Mouse (Mus musculus): ENCODE data around the gene Foxn3. TPM values are rescaled to one million over a fixed set of nuclear protein-coding genes. Genes with fewer than 3 reads are reported as not detected.
A peak's percentile ranks its signal among the peaks of the same experiment; 100 is the strongest.

The Foxn3 gene
- polyA plus RNA-seq, 1 experiment from 2014 or later, result 94.3 TPM

DNA sequence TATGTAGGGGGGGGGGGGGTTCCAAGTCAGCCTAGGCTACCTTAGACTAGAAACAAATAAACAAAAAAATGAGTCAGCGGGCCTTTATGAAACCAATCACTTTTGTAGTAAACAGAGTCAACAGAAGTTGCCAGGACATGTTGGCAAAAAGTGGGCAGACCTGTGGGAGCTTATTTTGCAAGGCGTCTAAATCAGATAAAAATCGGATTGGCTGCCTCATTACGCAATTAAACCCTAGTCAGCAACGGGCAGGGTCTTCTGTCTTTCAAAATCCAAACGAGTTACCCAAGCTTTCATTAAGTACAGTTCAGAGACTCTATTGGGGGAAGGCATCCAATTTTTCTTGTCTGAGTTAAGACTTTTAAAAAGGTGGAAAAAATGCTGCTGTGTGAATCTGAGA, 329.0 kb downstream of the Foxn3 start:
- no peak overlapping the region for H3K4me2 ChIP-seq (replicated peaks; ENCODE audit: low read depth, low read length)
- 28% methylated on average over 6 of the region's 6 CpGs for WGBS
- TF ChIP-seq CTCF (IDR thresholded peaks at IDR 0.05) (no peak), EP300 (IDR thresholded peaks at IDR 0.05) (no peak)
- no peak overlapping the region for H3K9ac ChIP-seq (replicated peaks; ENCODE audit: low read depth)
- no peak overlapping the region for H3K4me3 ChIP-seq (ENCODE audit: low read depth, low read length)
- ATAC-seq (peak; percentile 38; the same call in 1 of the 2 replicates), DNase-seq (ENCODE audit: low spot score) (peak; percentile 38)
- no peaks in the 10 kb centered on the region; the same call in 1 of the 2 replicates for H3K4me1 ChIP-seq (ENCODE audit: insufficient read depth, low read depth, low read length)
- no peak overlapping the region for H3K27ac ChIP-seq (ENCODE audit: low read length)
- H3K27me3 ChIP-seq (replicated peaks; ENCODE audit: insufficient read depth, low read length), result no peaks in the 10 kb centered on the region
- H3K9me3 ChIP-seq (ENCODE audit: low read length), result no peaks in the 10 kb centered on the region
- no peaks in the 10 kb centered on the region for H3K36me3 ChIP-seq (ENCODE audit: insufficient read depth, low read length)

GRCm38 (mm10) chr12:99233386-99233785, 330.0 kb downstream of the Foxn3 start:
- DNase-seq (ENCODE audit: low spot score) (no peak), ATAC-seq (no peak)
- Histone ChIP-seq H3K4me3 (ENCODE audit: low read depth, low read length) (no peak overlapping the region), H3K4me1 (ENCODE audit: insufficient read depth, low read depth, low read length) (no peaks in the 10 kb centered on the region; the same call in 1 of the 2 replicates), H3K27ac (ENCODE audit: low read length) (no peak overlapping the region), H3K36me3 (ENCODE audit: insufficient read depth, low read length) (no peaks in the 10 kb centered on the region), H3K9ac (replicated peaks; ENCODE audit: low read depth) (no peak overlapping the region), H3K4me2 (replicated peaks; ENCODE audit: low read depth, low read length) (no peak overlapping the region), H3K9me3 (ENCODE audit: low read length) (no peaks in the 10 kb centered on the region), H3K27me3 (replicated peaks; ENCODE audit: insufficient read depth, low read length) (no peaks in the 10 kb centered on the region)
- no peak for TF ChIP-seq CTCF (IDR thresholded peaks at IDR 0.05)
- TF ChIP-seq EP300 (IDR thresholded peaks at IDR 0.05), result no peak
- WGBS, result 58% methylated on average over 2 of the region's 2 CpGs

- no peak overlapping the region for H3K4me2 ChIP-seq (replicated peaks; ENCODE audit: low read depth, low read length)
- no peaks in the 10 kb centered on the region for H3K36me3 ChIP-seq (ENCODE audit: insufficient read depth, low read length)
- no peak for DNase-seq (ENCODE audit: low spot score)
- 79% methylated on average over 9 of the region's 9 CpGs for WGBS
- H3K4me3 ChIP-seq (ENCODE audit: low read depth, low read length), result no peak overlapping the region
- no peaks in the 10 kb centered on the region; the same call in 1 of the 2 replicates for H3K4me1 ChIP-seq (ENCODE audit: insufficient read depth, low read depth, low read length)
- H3K9me3 ChIP-seq (ENCODE audit: low read length), result no peaks in the 10 kb centered on the region
- no peak overlapping the region for H3K9ac ChIP-seq (replicated peaks; ENCODE audit: low read depth)
- TF ChIP-seq CTCF (IDR thresholded peaks at IDR 0.05) (no peak), EP300 (IDR thresholded peaks at IDR 0.05) (no peak)
- ATAC-seq, result no peak
- H3K27me3 ChIP-seq (replicated peaks; ENCODE audit: insufficient read depth, low read length), result no peaks in the 10 kb centered on the region
- H3K27ac ChIP-seq (ENCODE audit: low read length), result no peak overlapping the region
These were observed 330.9 kb downstream of the Foxn3 start for GRCm38 (mm10) chr12:99232478-99232877.

DNA sequence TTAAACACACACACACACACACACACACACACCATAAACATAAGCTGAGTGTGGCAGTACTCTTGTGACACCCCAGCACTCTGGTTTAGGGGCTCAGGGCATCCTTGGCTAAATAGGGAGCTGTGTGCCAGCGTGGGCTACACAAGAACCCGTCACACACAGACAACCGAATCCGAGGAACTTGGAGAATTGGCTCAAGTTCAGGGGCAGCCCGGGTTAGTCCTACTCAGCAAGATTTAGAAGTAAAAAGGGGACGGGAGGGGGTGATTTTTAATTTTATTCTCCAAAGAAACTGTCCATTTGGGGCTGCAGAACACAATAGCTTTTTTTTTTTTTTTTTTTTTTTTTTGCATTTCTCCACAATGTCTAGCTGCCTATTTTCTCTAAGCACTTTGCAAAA, 332.1 kb downstream of the Foxn3 start:
- no peak overlapping the region for H3K4me3 ChIP-seq (ENCODE audit: low read depth, low read length)
- 69% methylated on average over 6 of the region's 6 CpGs for WGBS
- no peak for TF ChIP-seq CTCF (IDR thresholded peaks at IDR 0.05)
- no peak for TF ChIP-seq EP300 (IDR thresholded peaks at IDR 0.05)
- H3K4me1 ChIP-seq (ENCODE audit: insufficient read depth, low read depth, low read length), result no peaks in the 10 kb centered on the region; the same call in 1 of the 2 replicates
- no peaks in the 10 kb centered on the region for H3K9me3 ChIP-seq (ENCODE audit: low read length)
- H3K36me3 ChIP-seq (ENCODE audit: insufficient read depth, low read length), result no peaks in the 10 kb centered on the region
- no peak for ATAC-seq
- H3K4me2 ChIP-seq (replicated peaks; ENCODE audit: low read depth, low read length), result no peak overlapping the region
- no peak overlapping the region for H3K27ac ChIP-seq (ENCODE audit: low read length)
- DNase-seq (ENCODE audit: low spot score), result no peak
- no peaks in the 10 kb centered on the region for H3K27me3 ChIP-seq (replicated peaks; ENCODE audit: insufficient read depth, low read length)
- no peak overlapping the region for H3K9ac ChIP-seq (replicated peaks; ENCODE audit: low read depth)

- Histone ChIP-seq H3K4me3 (ENCODE audit: low read depth, low read length) (no peak overlapping the region), H3K9me3 (ENCODE audit: low read length) (no peaks in the 10 kb centered on the region), H3K27ac (ENCODE audit: low read length) (no peak overlapping the region), H3K4me2 (replicated peaks; ENCODE audit: low read depth, low read length) (no peak overlapping the region), H3K4me1 (ENCODE audit: insufficient read depth, low read depth, low read length) (no peaks in the 10 kb centered on the region; the same call in 1 of the 2 replicates), H3K9ac (replicated peaks; ENCODE audit: low read depth) (no peak overlapping the region), H3K36me3 (ENCODE audit: insufficient read depth, low read length) (no peaks in the 10 kb centered on the region), H3K27me3 (replicated peaks; ENCODE audit: insufficient read depth, low read length) (no peaks in the 10 kb centered on the region)
- 78% methylated on average over 5 of the region's 5 CpGs for WGBS
- DNase-seq (ENCODE audit: low spot score), result no peak
- TF ChIP-seq CTCF (IDR thresholded peaks at IDR 0.05) (no peak), EP300 (IDR thresholded peaks at IDR 0.05) (no peak)
- no peak for ATAC-seq
These were observed 332.7 kb downstream of the Foxn3 start for GRCm38 (mm10) chr12:99230783-99231048.

GRCm38 (mm10) chr12:99229973-99230782, 333.2 kb downstream of the Foxn3 start:
- no peaks in the 10 kb centered on the region for H3K36me3 ChIP-seq (ENCODE audit: insufficient read depth, low read length)
- WGBS, result 79% methylated on average over 17 of the region's 17 CpGs

More at GRCm38 (mm10) chr12:99229973-99230782, 333.2 kb downstream of the Foxn3 start:
- Histone ChIP-seq H3K4me3 (ENCODE audit: low read depth, low read length) (no peak overlapping the region), H3K9me3 (ENCODE audit: low read length) (no peaks in the 10 kb centered on the region), H3K9ac (replicated peaks; ENCODE audit: low read depth) (no peak overlapping the region), H3K27ac (ENCODE audit: low read length) (no peak overlapping the region), H3K27me3 (replicated peaks; ENCODE audit: insufficient read depth, low read length) (no peaks in the 10 kb centered on the region), H3K4me1 (ENCODE audit: insufficient read depth, low read depth, low read length) (no peaks in the 10 kb centered on the region; the same call in 1 of the 2 replicates), H3K4me2 (replicated peaks; ENCODE audit: low read depth, low read length) (no peak overlapping the region)
- ATAC-seq (no peak), DNase-seq (ENCODE audit: low spot score) (no peak)
- TF ChIP-seq EP300 (IDR thresholded peaks at IDR 0.05) (no peak), CTCF (IDR thresholded peaks at IDR 0.05) (no peak)
